Mouse (Mus musculus) hindbrain, embryonic 11.5 days (tissue): ENCODE data around the gene Xlr4b. TPM values are rescaled to one million over a fixed set of nuclear protein-coding genes. Genes with fewer than 3 reads are reported as not detected.
A peak's percentile ranks its signal among the peaks of the same experiment; 100 is the strongest.
"Not testable (repeated sequence)": the region's sequence is repeated elsewhere in the genome, so short reads cannot be mapped to it uniquely, and the experiment has no call there.

Source experiments
- ATAC-seq: fragments of 200-750 bp; cut with Nextera tagmentation; 2 replicates; pipeline ENCODE4 v1.8.0; 2017; ENCODE audit warnings: mild to moderate bottlenecking, moderate TSS enrichment, moderate library complexity; ENCODE audit not compliant: low FRiP score
- DNase-seq: peaks from one replicate; pipeline ENCODE4 v3.0.0-alpha.2; 2015; ENCODE audit warnings: low spot score
- H3K27ac ChIP-seq: fragments of 300-500 bp; sonication (generic); 2 replicates; pipeline ENCODE4 v1.5.1; 2014; ENCODE audit warnings: mild to moderate bottlenecking, low read depth, low read length
- H3K27me3 ChIP-seq: fragments of 300-500 bp; sonication (generic); 2 replicates; pipeline ENCODE4 v1.6.1; 2014; ENCODE audit warnings: mild to moderate bottlenecking, low read length, moderate library complexity, mixed read lengths; ENCODE audit not compliant: control insufficient read depth, insufficient read depth
- H3K36me3 ChIP-seq: fragments of 300-500 bp; sonication (generic); 2 replicates; pipeline ENCODE4 v1.6.1; 2014; ENCODE audit warnings: mild to moderate bottlenecking, low read length, moderate library complexity, mixed read lengths; ENCODE audit not compliant: control insufficient read depth, insufficient read depth
- H3K4me1 ChIP-seq: fragments of 300-500 bp; sonication (generic); replicated peaks from 2 replicates; pipeline ENCODE4 v1.6.1; 2014; ENCODE audit warnings: low read length, mixed read lengths; ENCODE audit not compliant: control insufficient read depth, insufficient read depth
- H3K4me2 ChIP-seq: fragments of 300-500 bp; sonication (generic); replicated peaks from 2 replicates; pipeline ENCODE4 v1.6.1; 2014; ENCODE audit warnings: mild to moderate bottlenecking, low read depth, low read length
- H3K4me3 ChIP-seq: fragments of 300-500 bp; sonication (generic); 2 replicates; pipeline ENCODE4 v1.5.1; 2014; ENCODE audit warnings: low read depth, low read length
- H3K9ac ChIP-seq: fragments of 300-500 bp; sonication (generic); 2 replicates; pipeline ENCODE4 v1.6.1; 2014; ENCODE audit warnings: low read depth, low read length
- H3K9me3 ChIP-seq: fragments of 300-500 bp; sonication (generic); 2 replicates; pipeline ENCODE4 v1.6.1; 2016; ENCODE audit warnings: low read length; ENCODE audit not compliant: control insufficient read depth
- WGBS: fragments of 180-500 bp; shearing (Covaris S2); extraction: QIAGEN DNeasy Blood & Tissue Kit; methylation state at CpG from one replicate; pipeline ENCODE4 v1.1.7; 2014; 5-methylcytosine and 5-hydroxymethylcytosine counted together
- polyA plus RNA-seq: library from polyadenylated mRNA; unstranded; fragments of >200 nt; fragmentation: Nextera tagmentation; extraction: Ambion mirVana; gene quantifications from 2 replicates; pipeline ENCODE4 v1.2.1, GENCODE M21; 2014

Xlr4b gene
- 0.35 and 0.49 TPM in 2 replicates for polyA plus RNA-seq

DNA sequence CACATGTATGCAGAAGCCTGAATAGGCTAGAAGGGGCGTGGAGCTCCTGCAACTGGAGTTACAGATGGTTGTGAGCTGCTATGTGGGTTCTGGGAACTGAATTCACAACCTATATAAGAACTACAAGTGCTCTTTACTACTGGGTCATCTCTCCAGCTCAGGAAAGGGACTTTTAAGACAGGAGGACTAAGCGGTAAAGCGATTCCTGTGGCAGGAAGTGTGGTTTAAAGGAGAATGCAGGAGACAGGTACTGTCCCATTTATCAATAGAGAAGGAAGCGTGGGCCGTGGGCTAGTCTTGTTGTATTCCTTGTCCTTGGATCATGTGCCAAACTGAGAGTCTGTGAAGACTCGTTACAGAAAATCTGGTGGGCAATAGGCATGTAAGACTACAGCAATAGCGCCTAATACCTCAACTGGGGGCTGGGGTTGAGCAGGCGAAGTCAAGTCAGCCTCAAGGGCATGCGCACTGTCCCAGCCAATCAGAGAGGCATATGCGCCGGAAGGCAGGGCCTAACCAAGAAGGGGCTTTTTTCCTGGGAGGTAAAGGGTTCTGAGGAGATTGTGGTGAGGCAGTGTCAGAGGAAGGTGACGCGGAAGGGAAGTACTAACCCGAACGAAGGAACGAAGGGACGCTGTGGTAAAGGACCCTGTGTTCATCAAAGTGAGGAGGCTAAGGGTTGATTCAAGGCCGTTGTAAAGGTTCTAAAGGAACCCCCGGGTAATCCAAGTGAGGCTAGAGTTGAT, at the start of gene Xlr4b:
Gene Xlr4b, plus strand, starts transcription at position 515 of the 746 bp plus-strand sequence.
- not testable (repeated sequence) for H3K27me3 ChIP-seq, ATAC-seq, H3K4me2 ChIP-seq, H3K9ac ChIP-seq, H3K27ac ChIP-seq, H3K4me1 ChIP-seq, H3K36me3 ChIP-seq, DNase-seq, H3K9me3 ChIP-seq, H3K4me3 ChIP-seq
- 79% methylated on average over 12 of the region's 19 CpGs for WGBS

DNA sequence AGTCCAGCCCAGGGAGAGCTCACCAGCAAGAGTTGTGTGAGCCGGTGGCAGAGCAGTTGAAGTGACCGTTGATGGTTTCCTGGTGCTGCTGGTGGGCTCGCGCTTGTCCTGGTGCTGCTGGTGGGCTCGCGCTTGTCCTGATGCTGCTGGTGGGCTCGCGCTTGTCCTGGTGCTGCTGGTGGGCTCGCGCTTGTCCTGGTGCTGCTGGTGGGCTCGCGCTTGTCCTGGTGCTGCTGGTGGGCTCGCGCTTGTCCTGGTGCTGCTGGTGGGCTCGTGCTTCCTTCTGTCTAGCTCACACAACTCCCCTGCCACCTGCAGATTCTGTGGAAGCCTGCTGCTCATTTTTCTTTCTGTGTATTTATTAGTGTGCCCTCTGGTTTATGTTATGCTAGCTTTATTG, 37.2 kb upstream of the Xlr4b start, which contains the start of gene Spin2d:
Gene Spin2d, minus strand, starts transcription at position 101 of the 400 bp plus-strand sequence.
- H3K27me3 ChIP-seq, H3K4me1 ChIP-seq, H3K9me3 ChIP-seq, H3K36me3 ChIP-seq, H3K9ac ChIP-seq, H3K4me2 ChIP-seq, DNase-seq, H3K4me3 ChIP-seq, H3K27ac ChIP-seq, ATAC-seq: not testable (repeated sequence)
- 89% methylated on average over 6 of the region's 15 CpGs for WGBS

DNA sequence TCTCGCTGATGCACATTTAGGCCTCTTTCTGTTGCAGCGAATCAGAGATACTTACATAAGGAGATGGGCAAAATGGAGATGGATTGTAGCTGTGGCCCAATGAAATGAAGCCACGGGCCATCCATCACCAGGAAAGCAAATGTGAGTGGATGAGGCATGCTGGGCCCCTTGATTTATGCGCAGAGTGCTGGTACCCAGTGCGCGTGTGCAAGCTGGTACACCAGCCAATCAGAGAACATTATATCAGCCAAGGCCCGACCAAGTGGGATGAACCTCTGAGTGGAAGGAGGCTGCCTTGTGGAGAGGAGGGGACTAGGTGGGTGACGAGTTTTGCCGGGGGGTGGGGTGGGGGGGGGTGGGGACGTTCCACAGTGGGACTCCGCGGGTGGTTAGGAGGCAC, 22.2 kb upstream of the Xlr4b start, which contains the start of gene Xlr3b:
Gene Xlr3b, plus strand, starts transcription at position 274 of the 400 bp plus-strand sequence.
- not testable (repeated sequence) for H3K27ac ChIP-seq, DNase-seq, H3K9me3 ChIP-seq, H3K27me3 ChIP-seq, H3K4me2 ChIP-seq, H3K4me3 ChIP-seq, ATAC-seq, H3K4me1 ChIP-seq, H3K9ac ChIP-seq, H3K36me3 ChIP-seq
- 77% methylated on average over 9 of the region's 12 CpGs for whole genome bisulfite sequencing

DNA sequence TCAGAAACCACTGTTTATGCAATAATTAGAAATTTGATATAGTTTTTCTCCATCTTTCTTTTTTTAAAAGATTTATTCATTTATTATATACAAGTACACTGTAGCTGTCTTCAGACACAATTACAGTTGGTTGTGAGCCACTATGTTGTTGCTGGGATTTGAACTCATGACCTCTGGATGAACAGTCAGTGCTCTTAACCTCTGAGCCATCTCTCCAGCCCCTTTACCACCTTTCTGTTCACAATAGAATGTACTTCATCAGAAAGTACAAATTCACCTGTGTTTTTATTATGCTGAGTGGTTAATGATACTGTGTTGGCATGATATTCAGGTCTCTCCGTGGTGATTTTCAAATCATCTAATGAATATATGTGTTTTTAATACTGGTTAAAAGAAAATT, 11.2 kb downstream of the Xlr4b start:
- Histone ChIP-seq H3K9ac (no peak overlapping the region), H3K4me2 (no peak overlapping the region), H3K27ac (no peak overlapping the region), H3K4me3 (no peak overlapping the region), H3K9me3 (no peaks in the 10 kb centered on the region), H3K4me1 (no peaks in the 10 kb centered on the region), H3K27me3 (no peaks in the 10 kb centered on the region; the same call in 1 of the 2 replicates), H3K36me3 (no peaks in the 10 kb centered on the region)
- WGBS = 59% methylated on average over 1 of the region's 1 CpGs
- ATAC-seq (no peak), DNase-seq (no peak)

DNA sequence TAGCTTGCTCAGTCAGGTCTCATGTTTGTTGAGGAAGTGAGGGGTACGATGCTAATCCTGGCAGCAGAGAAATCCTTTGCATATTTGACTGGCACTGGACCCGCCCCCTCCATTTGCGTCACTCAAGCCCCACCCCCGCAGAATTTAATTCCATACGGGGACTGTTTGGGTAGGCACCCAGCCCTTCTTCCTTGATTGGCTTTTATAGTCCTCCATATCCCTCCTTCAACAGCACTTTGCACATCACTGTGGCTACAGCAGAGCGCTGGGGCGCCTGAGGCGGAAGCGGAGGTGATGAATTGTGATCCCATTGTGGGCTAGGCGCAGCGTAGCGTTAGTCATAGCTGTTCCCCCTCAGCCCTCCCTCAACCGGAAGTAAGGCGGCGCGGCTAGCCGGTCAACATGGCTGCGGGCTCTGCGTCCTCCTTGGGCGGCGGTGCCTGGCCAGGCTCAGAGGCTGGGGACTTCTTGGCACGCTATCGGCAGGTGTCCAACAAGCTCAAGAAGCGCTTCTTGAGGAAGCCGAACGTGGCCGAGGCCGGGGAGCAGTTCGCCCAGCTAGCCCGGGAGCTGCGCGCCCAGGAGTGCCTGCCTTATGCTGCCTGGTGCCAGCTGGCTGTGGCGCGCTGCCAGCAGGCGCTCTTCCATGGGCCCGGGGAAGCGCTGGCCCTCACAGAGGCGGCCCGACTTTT, 13.9 kb downstream of the Xlr4b start, which contains the start of gene F8a:
Gene F8a, plus strand, starts transcription at position 378 of the 692 bp plus-strand sequence.
- H3K9me3 ChIP-seq = no peaks in the 10 kb centered on the region

DNA sequence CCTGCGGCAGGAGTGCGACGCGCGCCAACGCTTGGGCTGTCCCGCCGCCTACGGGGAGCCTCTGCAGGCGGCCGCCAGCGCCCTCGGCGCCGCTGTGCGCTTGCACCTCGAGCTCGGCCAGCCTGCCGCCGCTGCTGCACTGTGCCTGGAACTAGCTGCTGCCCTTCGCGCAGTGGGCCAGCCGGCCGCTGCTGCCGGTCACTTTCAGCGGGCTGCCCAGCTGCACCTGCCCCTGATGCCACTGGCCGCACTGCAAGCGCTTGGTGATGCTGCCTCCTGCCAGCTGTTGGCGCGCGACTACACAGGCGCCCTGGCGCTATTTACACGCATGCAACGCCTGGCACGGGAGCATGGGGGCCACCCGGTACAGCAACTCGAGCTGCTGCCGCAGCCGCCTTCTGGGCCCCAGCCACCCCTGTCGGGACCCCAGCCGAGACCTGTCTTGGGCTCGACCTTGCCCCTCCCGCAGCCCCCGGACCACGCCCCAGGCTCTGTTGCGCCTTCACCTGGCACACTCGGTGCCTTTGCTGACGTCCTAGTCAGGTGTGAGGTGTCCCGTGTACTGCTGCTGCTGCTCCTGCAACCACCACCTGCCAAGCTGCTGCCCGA, 14.6 kb downstream of the Xlr4b start:
- DNase-seq (peak; percentile 36), ATAC-seq (peak; percentile 71)
- Histone ChIP-seq H3K27ac (peak overlapping the region; percentile 87), H3K4me1 (no peaks in the 10 kb centered on the region), H3K27me3 (no peaks in the 10 kb centered on the region; the same call in 1 of the 2 replicates), H3K36me3 (no peaks in the 10 kb centered on the region), H3K4me2 (peak overlapping the region; percentile 75), H3K9me3 (no peaks in the 10 kb centered on the region), H3K4me3 (peak overlapping the region; percentile 58), H3K9ac (peak overlapping the region; percentile 77)
- 16% methylated on average over 41 of the region's 51 CpGs for WGBS

More for the DNA sequence above, 13.9 kb downstream of the Xlr4b start, which contains the start of gene F8a:
- H3K9ac ChIP-seq = peak within 1 kb of the TSS; percentile 77
- ATAC-seq (peak; percentile 97), DNase-seq (peak; percentile 80)
- H3K4me1 ChIP-seq = no peaks in the 10 kb centered on the region
- H3K27me3 ChIP-seq = no peaks in the 10 kb centered on the region; the same call in 1 of the 2 replicates
- peak within 1 kb of the TSS; percentile 87 for H3K27ac ChIP-seq
- peak within 1 kb of the TSS; percentile 75 for H3K4me2 ChIP-seq
- no peaks in the 10 kb centered on the region for H3K36me3 ChIP-seq
- WGBS = 13% methylated on average over 39 of the region's 39 CpGs
- peak within 1 kb of the TSS; percentile 58 for H3K4me3 ChIP-seq

DNA sequence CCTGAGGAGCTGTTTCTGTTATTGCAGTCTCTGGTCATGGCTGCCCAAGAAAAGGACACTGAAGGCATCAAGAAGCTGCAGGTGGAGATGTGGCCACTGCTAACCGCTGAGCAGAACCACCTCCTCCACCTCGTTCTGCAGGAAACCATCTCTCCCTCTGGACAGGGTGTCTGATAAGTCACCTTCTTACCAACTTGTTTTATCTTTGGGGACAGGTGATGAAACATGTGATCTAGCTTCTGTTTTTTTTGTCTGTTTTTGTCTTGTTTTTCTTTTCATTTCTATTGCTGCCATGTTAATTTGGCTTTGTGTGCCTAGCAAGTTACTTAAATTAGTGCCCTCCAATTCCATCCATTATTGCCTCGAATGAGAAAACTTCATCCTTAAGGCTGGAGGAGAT, 15.2 kb downstream of the Xlr4b start:
- peak overlapping the region; percentile 77 for H3K9ac ChIP-seq
- H3K4me2 ChIP-seq = peak overlapping the region; percentile 75
- peak overlapping the region; percentile 58 for H3K4me3 ChIP-seq
- ATAC-seq (no peak), DNase-seq (peak; percentile 4)
- WGBS = 39% methylated on average over 3 of the region's 3 CpGs
- H3K36me3 ChIP-seq = no peaks in the 10 kb centered on the region
- H3K27me3 ChIP-seq = no peaks in the 10 kb centered on the region; the same call in 1 of the 2 replicates
- H3K9me3 ChIP-seq = no peaks in the 10 kb centered on the region
- no peaks in the 10 kb centered on the region for H3K4me1 ChIP-seq
- no peak overlapping the region for H3K27ac ChIP-seq

DNA sequence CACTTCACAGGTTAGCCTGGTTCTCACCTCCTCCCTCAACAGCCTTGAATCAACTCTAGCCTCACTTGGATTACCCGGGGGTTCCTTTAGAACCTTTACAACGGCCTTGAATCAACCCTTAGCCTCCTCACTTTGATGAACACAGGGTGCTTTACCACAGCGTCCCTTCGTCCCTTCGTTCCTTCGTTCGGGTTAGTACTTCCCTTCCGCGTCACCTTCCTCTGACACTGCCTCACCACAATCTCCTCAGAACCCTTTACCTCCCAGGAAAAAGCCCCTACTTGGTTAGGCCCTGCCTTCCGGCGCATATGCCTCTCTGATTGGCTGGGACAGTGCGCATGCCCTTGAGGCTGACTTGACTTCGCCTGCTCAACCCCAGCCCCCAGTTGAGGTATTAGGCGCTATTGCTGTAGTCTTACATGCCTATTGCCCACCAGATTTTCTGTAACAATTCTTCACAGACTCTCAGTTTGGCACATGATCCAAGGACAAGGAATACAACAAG, 28.7 kb downstream of the Xlr4b start, which contains the start of gene Xlr4c:
Gene Xlr4c, minus strand, starts transcription at position 310 of the 505 bp plus-strand sequence.
- not testable (repeated sequence) for H3K4me2 ChIP-seq, H3K27me3 ChIP-seq, ATAC-seq, H3K27ac ChIP-seq, H3K9ac ChIP-seq, H3K4me3 ChIP-seq, H3K9me3 ChIP-seq, H3K4me1 ChIP-seq, H3K36me3 ChIP-seq, DNase-seq
- WGBS = 84% methylated on average over 10 of the region's 14 CpGs
